Mouse (Mus musculus): ENCODE data around the gene Stub1. TPM values are rescaled to one million over a fixed set of nuclear protein-coding genes. Genes with fewer than 3 reads are reported as not detected.

Gene Stub1
- total and polyA plus RNA-seq, 2 experiments = 50.4 to 94.4 TPM

DNA sequence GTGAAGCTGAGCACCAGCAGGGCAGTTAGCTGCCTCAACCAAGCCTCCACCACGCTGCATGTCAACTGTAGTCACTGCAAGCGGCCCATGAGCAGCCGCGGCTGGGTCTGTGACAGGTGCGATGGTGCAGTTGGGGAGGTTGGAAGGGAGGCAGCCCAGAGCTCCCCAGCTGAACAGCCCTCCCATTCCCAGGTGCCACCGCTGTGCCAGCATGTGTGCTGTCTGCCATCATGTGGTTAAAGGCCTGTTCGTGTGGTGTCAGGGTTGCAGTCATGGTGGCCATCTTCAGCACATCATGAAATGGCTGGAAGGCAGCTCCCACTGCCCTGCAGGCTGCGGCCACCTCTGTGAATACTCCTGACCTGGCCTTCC lies 5.0 kb downstream of the Stub1 start:
- TF ChIP-seq CTCF (IDR thresholded peaks at IDR 0.05; ENCODE audit: low read depth, low read length) = no peak
- no peak for TF ChIP-seq POLR2A (IDR thresholded peaks at IDR 0.05; ENCODE audit: extremely low read depth, insufficient read depth, low read length)
- peaks cover 25% of the 10 kb centered on the region for H3K79me2 ChIP-seq (ENCODE audit: control insufficient read depth, insufficient read depth, low read length)
- H3K4me3 ChIP-seq (ENCODE audit: insufficient read depth, low read depth, low read length) = no peak overlapping the region
- H3K27ac ChIP-seq (replicated peaks; ENCODE audit: insufficient read depth, low read depth, low read length) = no peak overlapping the region
- 0 out of 2 replicates have a peak, but pooled peaks cover 4% of the 10 kb centered on the region for H3K36me3 ChIP-seq (ENCODE audit: control insufficient read depth, insufficient read depth, low read length)
- no peaks in the 10 kb centered on the region for H3K27me3 ChIP-seq (ENCODE audit: control insufficient read depth, insufficient read depth, low read length)
- 90% methylated on average over 8 of the region's 8 CpGs for WGBS
- peaks cover 31% of the 10 kb centered on the region for H3K4me1 ChIP-seq (ENCODE audit: control insufficient read depth, insufficient read depth, low read length)
- no peak overlapping the region for H3K9ac ChIP-seq (ENCODE audit: low read depth, low read length)
- DNase-seq (ENCODE audit: extremely low read depth, low read depth, low spot score) = no peak

DNA sequence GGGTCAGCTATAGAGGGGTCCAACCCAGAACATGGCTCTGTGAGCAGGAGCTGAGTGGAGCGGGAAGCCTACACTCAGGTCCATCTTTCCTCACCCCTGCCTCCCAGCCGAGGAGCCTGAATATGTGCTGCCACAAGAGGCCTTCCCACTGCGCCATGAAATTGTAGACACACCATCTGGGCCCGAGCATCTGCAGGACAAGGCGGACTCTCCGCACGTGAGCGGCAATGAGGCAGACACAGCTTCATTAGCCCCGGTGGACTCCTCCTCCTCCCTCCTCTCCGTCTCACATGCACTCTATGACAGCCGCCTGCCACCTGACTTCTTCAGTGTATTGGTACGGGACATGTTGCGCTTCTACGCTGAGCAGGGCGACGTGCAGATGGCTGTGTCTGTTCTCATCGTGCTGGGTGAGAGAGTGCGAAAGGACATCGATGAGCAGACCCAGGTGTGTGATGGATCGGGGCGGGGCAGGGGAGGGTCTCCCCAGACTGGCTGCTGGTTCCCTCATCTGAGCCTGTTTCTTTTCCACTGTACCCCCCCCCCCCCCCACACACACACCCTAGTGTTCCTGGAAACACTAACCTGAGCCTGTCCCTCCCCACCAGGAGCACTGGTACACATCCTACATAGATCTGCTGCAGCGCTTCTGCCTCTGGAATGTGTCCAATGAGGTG lies 5.5 kb downstream of the Stub1 start:
- no peak for DNase-seq (ENCODE audit: extremely low read depth, low read depth, low spot score)
- 94% methylated on average over 22 of the region's 22 CpGs for WGBS
- H3K79me2 ChIP-seq (ENCODE audit: control insufficient read depth, insufficient read depth, low read length) = peaks cover 25% of the 10 kb centered on the region
- H3K36me3 ChIP-seq (ENCODE audit: control insufficient read depth, insufficient read depth, low read length) = 0 out of 2 replicates have a peak, but pooled peaks cover 4% of the 10 kb centered on the region
- TF ChIP-seq CTCF (IDR thresholded peaks at IDR 0.05; ENCODE audit: low read depth, low read length) = no peak
- no peak for TF ChIP-seq POLR2A (IDR thresholded peaks at IDR 0.05; ENCODE audit: extremely low read depth, insufficient read depth, low read length)
- H3K4me3 ChIP-seq (ENCODE audit: insufficient read depth, low read depth, low read length) = no peak overlapping the region
- no peaks in the 10 kb centered on the region for H3K27me3 ChIP-seq (ENCODE audit: control insufficient read depth, insufficient read depth, low read length)
- H3K4me1 ChIP-seq (ENCODE audit: control insufficient read depth, insufficient read depth, low read length) = peaks cover 31% of the 10 kb centered on the region
- no peak overlapping the region for H3K9ac ChIP-seq (ENCODE audit: low read depth, low read length)
- no peak overlapping the region for H3K27ac ChIP-seq (replicated peaks; ENCODE audit: insufficient read depth, low read depth, low read length)

DNA sequence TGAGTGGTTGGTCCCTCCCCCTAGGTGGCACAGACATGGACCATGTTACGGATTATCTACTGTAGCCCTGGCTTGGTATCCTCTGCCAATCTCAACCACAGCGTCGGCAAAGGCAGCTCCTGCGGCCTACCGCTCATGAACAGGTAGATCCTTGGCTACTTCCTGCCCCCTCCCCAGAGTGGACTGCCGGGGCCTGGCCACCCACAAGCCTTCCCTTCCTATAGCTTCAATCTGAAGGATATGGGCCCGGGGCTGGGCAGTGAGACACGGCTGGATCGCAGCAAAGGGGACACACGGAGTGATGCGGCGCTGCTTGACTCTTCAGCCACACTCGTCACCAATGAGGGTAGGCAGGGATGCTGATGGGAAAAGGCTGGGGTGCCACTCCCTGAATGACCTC lies 6.2 kb downstream of the Stub1 start:
- WGBS = 96% methylated on average over 13 of the region's 13 CpGs

DNA sequence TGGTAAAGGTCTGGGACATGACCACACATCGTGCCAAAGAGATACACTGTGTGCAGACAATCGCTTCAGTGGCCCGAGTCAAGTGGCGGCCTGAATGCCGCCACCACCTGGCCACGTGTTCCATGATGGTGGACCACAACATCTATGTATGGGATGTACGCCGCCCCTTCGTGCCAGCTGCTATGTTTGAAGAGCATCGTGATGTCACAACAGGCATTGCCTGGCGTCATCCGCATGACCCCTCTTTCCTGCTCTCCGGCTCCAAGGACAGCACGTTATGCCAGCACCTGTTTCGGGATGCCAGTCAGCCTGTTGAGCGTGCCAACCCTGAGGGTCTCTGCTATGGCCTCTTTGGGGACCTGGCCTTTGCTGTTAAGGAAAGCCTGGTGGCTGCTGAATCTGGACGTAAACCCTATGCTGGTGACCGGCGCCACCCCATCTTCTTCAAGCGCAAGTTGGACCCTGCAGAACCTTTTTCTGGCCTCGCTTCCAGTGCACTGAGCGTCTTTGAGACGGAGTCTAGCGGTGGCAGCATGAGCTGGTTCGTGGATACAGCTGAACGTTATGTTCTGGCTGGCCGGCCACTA lies 7.1 kb downstream of the Stub1 start:
- 97% methylated on average over 27 of the region's 27 CpGs for WGBS
- TF ChIP-seq POLR2A (IDR thresholded peaks at IDR 0.05; ENCODE audit: extremely low read depth, insufficient read depth, low read length) (no peak), CTCF (IDR thresholded peaks at IDR 0.05; ENCODE audit: low read depth, low read length) (no peak)
- H3K9ac ChIP-seq (ENCODE audit: low read depth, low read length) = no peak overlapping the region

More for the DNA sequence above, 6.2 kb downstream of the Stub1 start:
- Histone ChIP-seq H3K9ac (ENCODE audit: low read depth, low read length) (no peak overlapping the region), H3K79me2 (ENCODE audit: control insufficient read depth, insufficient read depth, low read length) (peaks cover 25% of the 10 kb centered on the region), H3K4me3 (ENCODE audit: insufficient read depth, low read depth, low read length) (no peak overlapping the region), H3K36me3 (ENCODE audit: control insufficient read depth, insufficient read depth, low read length) (0 out of 2 replicates have a peak, but pooled peaks cover 4% of the 10 kb centered on the region), H3K27me3 (ENCODE audit: control insufficient read depth, insufficient read depth, low read length) (no peaks in the 10 kb centered on the region), H3K4me1 (ENCODE audit: control insufficient read depth, insufficient read depth, low read length) (peaks cover 31% of the 10 kb centered on the region), H3K27ac (replicated peaks; ENCODE audit: insufficient read depth, low read depth, low read length) (no peak overlapping the region)
- DNase-seq (ENCODE audit: extremely low read depth, low read depth, low spot score) = no peak
- TF ChIP-seq POLR2A (IDR thresholded peaks at IDR 0.05; ENCODE audit: extremely low read depth, insufficient read depth, low read length) (no peak), CTCF (IDR thresholded peaks at IDR 0.05; ENCODE audit: low read depth, low read length) (no peak)

DNA sequence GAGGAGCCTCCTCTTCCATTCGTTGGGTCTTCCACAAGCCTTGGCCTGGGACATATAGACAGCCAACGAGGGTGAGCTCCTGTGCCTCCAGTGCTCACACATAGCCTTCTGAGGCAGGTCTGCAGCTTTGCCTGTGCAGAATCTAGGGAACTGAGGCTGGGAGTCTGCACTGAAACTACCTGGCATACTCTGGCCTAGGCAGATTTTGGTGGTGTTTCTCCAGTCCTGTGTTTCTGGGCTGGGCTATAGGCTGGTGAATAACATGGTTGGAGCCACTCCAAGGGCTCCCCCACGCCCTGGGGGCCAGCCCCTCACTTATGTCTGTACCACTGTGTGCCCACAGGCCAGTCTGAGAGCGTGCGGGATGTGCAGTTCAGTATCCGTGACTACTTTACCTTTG lies 7.9 kb downstream of the Stub1 start:
- no peak overlapping the region for H3K9ac ChIP-seq (ENCODE audit: low read depth, low read length)
- peaks cover 11% of the 10 kb centered on the region for H3K79me2 ChIP-seq (ENCODE audit: control insufficient read depth, insufficient read depth, low read length)
- 91% methylated on average over 6 of the region's 6 CpGs for WGBS
- DNase-seq (ENCODE audit: extremely low read depth, low read depth, low spot score) = no peak
- H3K27ac ChIP-seq (replicated peaks; ENCODE audit: insufficient read depth, low read depth, low read length) = no peak overlapping the region
- no peak for TF ChIP-seq POLR2A (IDR thresholded peaks at IDR 0.05; ENCODE audit: extremely low read depth, insufficient read depth, low read length)
- no peak for TF ChIP-seq CTCF (IDR thresholded peaks at IDR 0.05; ENCODE audit: low read depth, low read length)
- H3K36me3 ChIP-seq (ENCODE audit: control insufficient read depth, insufficient read depth, low read length) = 0 out of 2 replicates have a peak, but pooled peaks cover 2% of the 10 kb centered on the region
- H3K4me1 ChIP-seq (ENCODE audit: control insufficient read depth, insufficient read depth, low read length) = peaks cover 16% of the 10 kb centered on the region
- no peak overlapping the region for H3K4me3 ChIP-seq (ENCODE audit: insufficient read depth, low read depth, low read length)
- H3K27me3 ChIP-seq (ENCODE audit: control insufficient read depth, insufficient read depth, low read length) = no peaks in the 10 kb centered on the region

More for the DNA sequence above, 7.1 kb downstream of the Stub1 start:
- peaks cover 22% of the 10 kb centered on the region for H3K4me1 ChIP-seq (ENCODE audit: control insufficient read depth, insufficient read depth, low read length)
- H3K4me3 ChIP-seq (ENCODE audit: insufficient read depth, low read depth, low read length) = no peak overlapping the region
- peaks cover 17% of the 10 kb centered on the region for H3K79me2 ChIP-seq (ENCODE audit: control insufficient read depth, insufficient read depth, low read length)
- H3K27ac ChIP-seq (replicated peaks; ENCODE audit: insufficient read depth, low read depth, low read length) = no peak overlapping the region
- 0 out of 2 replicates have a peak, but pooled peaks cover 4% of the 10 kb centered on the region for H3K36me3 ChIP-seq (ENCODE audit: control insufficient read depth, insufficient read depth, low read length)
- H3K27me3 ChIP-seq (ENCODE audit: control insufficient read depth, insufficient read depth, low read length) = no peaks in the 10 kb centered on the region
- no peak for DNase-seq (ENCODE audit: extremely low read depth, low read depth, low spot score)
